Mouse (Mus musculus) kidney, adult 9 months (tissue): Measurements from ENCODE around the gene Cmklr1.

Experiments
- DNase-seq: peaks from one replicate; pipeline ENCODE4 v3.0.0; 2022

Gene Cmklr1

DNA sequence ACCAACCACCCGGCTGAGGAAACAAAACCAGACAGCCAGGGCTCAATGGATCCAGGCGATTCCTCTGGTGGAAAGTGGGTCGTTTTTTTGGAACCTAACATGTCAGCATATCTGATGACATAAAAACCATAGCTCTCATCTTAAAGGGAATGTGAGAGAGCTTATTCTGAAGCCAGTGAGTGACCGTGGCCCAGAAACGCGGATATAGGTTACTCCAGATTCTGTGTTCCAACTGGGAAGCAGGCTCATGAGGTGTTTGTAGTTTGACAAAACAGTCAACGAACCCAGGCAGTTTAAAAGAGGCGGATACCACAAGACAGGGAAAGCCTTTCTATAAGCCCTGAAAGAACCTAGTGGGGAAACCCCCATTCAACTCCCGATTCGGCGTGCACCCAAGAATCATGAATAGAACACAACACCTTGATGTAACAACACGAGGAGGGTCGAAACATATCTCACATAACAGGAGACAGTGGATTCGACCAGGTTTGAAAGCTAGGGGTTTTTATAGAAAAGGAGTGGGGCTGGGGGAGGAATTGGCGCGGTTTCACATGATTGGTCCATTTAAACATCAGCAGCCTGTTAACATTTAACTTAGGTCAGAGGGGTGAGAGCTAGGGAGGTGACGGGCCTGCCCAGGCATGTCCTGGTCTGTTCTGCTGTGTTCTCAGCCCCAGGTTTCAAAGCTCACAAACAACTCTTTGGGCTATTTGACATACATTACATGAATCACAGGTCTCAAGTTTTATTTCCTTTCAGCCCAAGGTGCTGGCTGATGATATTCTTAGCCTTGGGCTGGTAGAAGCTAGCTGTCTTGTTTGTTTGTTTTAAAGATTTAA is 64.4 kb downstream of the Cmklr1 start:
- peak; percentile 48 for DNase-seq

- DNase-seq: no peak
Observed at GRCm38 (mm10) chr5:113584439-113584838, 65.8 kb downstream of the Cmklr1 start.

- DNase-seq: no peak
Observed at GRCm38 (mm10) chr5:113583424-113584162, 66.6 kb downstream of the Cmklr1 start.

- no peak for DNase-seq
Observed at GRCm38 (mm10) chr5:113580801-113581200, 69.4 kb downstream of the Cmklr1 start.

GRCm38 (mm10) chr5:113580248-113580647 is 70.0 kb downstream of the Cmklr1 start:
- no peak for DNase-seq

DNA sequence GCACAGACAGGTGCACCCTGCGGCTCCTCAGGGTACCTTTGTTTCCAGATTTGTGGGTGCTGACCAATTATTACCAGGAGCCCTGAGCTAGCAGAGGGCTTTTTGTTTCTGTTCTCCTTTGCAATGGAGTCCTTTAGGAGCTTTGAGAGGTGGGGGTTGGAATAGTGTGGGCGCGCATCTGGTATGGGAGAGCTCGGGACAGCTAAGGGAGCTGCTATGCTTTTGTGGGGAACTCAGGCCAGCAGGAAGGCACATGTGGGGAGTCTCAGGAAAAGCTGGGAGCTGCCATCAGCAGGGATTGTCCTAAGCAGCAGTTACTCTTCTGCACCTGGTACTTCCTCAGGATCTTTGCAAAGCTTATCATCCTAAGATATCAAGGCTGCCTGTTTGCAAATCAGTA is 71.1 kb downstream of the Cmklr1 start:
- no peak for DNase-seq

GRCm38 (mm10) chr5:113578428-113578827 is 71.8 kb downstream of the Cmklr1 start:
- no peak for DNase-seq

- no peak for DNase-seq
Observed at GRCm38 (mm10) chr5:113577555-113577954, 72.7 kb downstream of the Cmklr1 start.

DNA sequence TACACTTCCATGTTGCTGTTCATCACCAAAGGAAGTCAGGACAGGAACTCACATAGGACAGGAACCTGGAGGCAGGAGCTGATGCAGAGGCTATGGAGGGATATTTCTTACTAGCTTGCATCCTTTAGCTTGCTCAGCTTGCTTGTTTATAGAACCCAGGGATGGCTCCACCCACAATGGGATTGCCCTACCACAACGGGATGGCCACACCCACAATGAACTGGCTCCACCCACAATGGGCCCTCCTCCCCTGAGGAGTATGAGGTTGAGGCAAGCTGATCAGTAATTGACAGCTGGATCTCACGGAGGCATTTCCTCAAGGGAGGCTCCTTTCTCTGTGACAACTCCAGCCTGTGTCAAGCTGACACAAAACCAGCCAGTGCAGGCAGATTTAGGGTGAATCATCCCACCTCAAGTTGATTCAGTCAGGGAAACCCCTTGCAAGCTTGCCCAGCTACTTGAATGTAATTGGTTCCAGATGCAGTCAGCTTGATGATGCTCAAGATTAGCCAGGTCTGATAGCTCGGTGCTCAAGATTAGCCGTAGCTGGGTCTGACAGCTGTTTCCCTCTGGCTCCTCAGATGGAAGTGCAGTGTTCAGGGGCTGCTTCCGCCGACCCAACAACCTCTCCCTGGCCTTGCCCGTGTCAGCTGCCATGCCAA is 80.0 kb downstream of the Cmklr1 start:
- no peak for DNase-seq

- DNase-seq: no peak
Observed at GRCm38 (mm10) chr5:113565858-113566257, 84.4 kb downstream of the Cmklr1 start.

GRCm38 (mm10) chr5:113565101-113565854 is 84.9 kb downstream of the Cmklr1 start:
- no peak for DNase-seq

GRCm38 (mm10) chr5:113564463-113564862 is 85.8 kb downstream of the Cmklr1 start:
- no peak for DNase-seq
